Mouse (Mus musculus) gastrocnemius, postnatal 4 days (tissue): ENCODE data around the gene Tiparp. TPM values are rescaled to one million over a fixed set of nuclear protein-coding genes. Genes with fewer than 3 reads are reported as not detected.
A peak's percentile ranks its signal among the peaks of the same experiment; 100 is the strongest.

Experiments used
- DNase-seq, 2 experiments: peaks; one replicate each; pipeline ENCODE4 v3.0.0; 2021 to 2022; ENCODE audit warnings: low spot score in 2 of 2, mixed read lengths in 2 of 2
- long read RNA-seq, 2 experiments: library from polyadenylated mRNA; stranded (forward); transcript quantifications; one replicate each; pipeline ENCODE4 v2.0.0; 2021
- total RNA-seq, 2 experiments: library from RNA; stranded (reverse); gene quantifications; 2 replicates each; pipeline ENCODE4 v1.2.3; 2021

Gene Tiparp
- 10 to 100 TPM; 11.5 to 12.6 TPM for total RNA-seq
- long read RNA-seq, experiment 1, full-length matches to known transcripts, result 4 of 7 reads
- long read RNA-seq, experiment 1, partial matches to known transcripts, result 3 of 7 reads
- long read RNA-seq, experiment 1, other reads (novel, unspliced or antisense), result 0 of 7 reads
- long read RNA-seq, experiment 2, full-length matches to known transcripts, result 8 of 11 reads
- long read RNA-seq, experiment 2, partial matches to known transcripts, result 3 of 11 reads
- long read RNA-seq, experiment 2, other reads (novel, unspliced or antisense), result 0 of 11 reads

GRCm38 (mm10) chr3:65527691-65528601 lies at the start of gene Tiparp:
Tiparp (plus strand) TSS chr3:65528410.
- DNase-seq, result peak; percentile 84 to 92

DNA sequence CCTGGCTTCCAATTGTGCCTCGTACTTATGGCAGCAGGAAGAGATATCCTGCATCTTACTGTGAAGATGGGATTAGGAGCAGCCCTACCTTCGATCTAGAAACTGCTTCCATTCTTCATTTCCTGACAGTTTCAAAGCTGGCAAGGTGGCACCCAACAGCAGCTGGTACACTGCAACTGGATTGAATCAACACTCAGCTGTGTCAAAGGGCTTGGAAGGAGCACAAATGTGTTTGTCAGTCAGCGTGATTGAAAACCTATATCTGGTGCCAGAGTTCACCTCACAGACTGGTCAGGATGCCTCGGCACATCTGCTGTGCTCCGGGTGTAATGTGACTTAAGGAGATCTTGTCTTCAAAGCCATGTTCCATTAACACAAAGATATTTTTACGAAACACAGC lies 47.5 kb upstream of the Tiparp start:
- DNase-seq, result no peak

GRCm38 (mm10) chr3:65482266-65482665 lies 45.9 kb upstream of the Tiparp start:
- DNase-seq, result peak in 1 of 2 experiments; percentile 8

DNA sequence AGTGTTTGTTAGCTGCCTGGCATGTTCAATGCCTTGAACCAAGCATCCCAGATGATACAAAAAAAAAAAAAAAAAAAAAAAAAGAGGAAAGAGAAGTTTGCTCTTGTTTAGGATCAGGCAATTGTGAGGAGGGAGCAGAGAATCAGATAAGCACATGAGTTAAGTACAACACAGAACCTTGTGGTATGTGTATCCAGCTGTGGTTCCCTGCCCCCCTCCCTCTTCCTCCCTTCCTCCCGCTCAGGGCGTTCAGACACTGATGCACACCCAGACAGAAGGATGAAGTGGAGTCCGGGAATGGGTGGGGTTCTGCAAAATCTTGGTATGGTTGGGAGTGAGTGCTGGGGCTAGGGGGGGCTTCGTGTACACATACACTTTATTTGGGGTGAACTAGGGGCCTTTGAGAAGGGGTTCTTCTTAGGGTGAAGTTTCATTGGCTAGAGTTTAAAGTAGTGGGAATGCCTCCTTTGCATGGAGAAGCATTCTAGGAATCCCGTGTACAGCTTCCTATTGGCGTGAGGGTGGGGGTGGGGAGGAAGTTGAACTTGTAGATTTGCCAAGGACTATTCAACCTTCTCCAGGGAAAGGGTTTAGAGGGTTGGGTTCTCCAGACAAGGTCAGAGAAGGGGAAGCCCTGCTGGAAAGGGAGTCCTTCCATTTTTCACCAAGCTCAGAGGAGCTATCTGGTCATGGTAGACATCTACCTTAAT lies 45.4 kb upstream of the Tiparp start:
- DNase-seq, result no peak

DNA sequence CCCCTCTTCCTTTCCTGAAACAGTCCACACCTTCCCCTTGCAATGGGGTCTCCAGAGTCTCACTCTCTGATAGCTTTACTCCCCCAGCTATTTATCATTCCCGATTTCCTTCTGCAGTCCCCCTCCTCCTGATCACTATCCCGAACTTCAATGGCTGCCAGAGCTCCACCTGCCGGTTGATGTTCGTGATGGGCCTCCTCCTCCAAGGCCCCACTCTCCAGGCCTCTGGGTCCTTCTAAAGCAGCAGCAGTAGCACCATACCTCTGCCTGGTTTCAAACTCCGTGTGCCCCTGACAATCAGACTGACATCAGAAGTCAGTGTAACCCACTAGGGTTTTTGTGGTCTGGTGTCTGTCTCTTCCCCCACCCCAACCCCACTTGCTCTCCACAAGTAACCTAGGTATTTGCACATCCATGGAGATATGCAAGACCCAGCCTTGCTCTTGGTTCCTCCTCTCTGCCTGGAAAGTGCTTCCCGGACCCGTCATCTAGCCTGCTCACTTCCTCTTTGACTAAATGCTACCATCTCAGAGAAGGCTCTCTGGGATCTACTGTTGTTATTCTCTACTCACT lies 44.0 kb upstream of the Tiparp start:
- no peak for DNase-seq

DNA sequence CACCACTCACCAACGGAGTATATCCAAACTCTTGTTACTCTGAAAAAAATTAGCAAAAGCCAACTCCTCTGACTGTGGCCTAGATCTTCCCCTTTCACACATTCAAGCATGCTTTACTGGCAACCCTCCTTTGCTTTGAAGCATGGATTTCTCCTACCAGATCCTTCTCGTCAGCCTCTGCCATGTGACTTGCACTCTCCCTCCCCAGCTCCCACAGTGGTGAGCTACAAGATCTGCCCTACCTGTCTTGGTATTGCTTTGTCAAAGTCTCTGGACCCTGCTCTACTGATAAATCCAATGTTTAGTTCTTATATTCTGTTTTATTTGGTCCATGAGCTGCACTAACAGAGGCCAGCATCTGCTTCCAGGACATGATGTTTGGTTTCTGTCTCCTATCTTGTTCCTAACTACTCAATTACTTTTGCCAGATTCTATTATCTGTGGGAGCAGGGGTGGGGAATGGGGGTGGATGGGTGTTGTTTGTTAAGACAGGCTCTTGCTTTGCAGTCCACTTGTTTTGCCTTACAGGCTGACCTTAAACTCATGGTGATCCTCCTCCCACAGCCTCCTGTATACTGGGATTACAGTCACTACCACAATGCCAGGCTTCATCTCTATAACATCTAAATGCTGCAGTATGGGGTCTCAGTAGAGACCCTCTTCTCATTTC lies 40.7 kb upstream of the Tiparp start:
- no peak for DNase-seq

- no peak for DNase-seq
Observed at GRCm38 (mm10) chr3:65488556-65489244, 39.5 kb upstream of the Tiparp start.

GRCm38 (mm10) chr3:65489601-65490000 lies 38.6 kb upstream of the Tiparp start:
- no peak for DNase-seq

- no peak for DNase-seq
Observed at GRCm38 (mm10) chr3:65494291-65494763, 33.9 kb upstream of the Tiparp start.

- DNase-seq, result no peak
Observed at GRCm38 (mm10) chr3:65507766-65508165, 20.4 kb upstream of the Tiparp start.

GRCm38 (mm10) chr3:65510588-65510987 lies 17.6 kb upstream of the Tiparp start:
- no peak for DNase-seq

GRCm38 (mm10) chr3:65515751-65516150 lies 12.5 kb upstream of the Tiparp start:
- no peak for DNase-seq

DNA sequence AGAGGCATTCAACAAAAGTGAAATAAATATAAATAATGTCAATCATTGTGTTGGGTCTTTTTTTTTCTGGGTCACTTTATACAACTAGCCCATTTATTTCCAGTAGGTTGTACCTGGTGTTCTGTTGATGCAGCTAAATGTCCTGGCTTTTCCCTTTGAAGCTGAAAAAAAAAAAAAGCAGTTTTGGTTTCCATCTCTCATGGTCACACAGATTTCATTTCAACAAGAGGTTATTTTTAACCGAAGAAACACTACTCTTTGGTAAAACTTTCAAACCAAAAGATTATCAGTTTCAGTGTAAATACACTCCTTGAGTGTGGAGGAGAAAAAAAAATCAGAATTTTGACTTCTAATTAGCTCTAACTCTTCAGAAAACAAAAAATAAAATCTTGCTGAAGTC lies 11.7 kb upstream of the Tiparp start:
- no peak for DNase-seq

- DNase-seq, result no peak
Observed at GRCm38 (mm10) chr3:65517141-65517540, 11.1 kb upstream of the Tiparp start.

GRCm38 (mm10) chr3:65517747-65518527 lies 10.3 kb upstream of the Tiparp start:
- DNase-seq, result no peak

- DNase-seq, result no peak
Observed at GRCm38 (mm10) chr3:65521391-65521790, 6.8 kb upstream of the Tiparp start.

DNA sequence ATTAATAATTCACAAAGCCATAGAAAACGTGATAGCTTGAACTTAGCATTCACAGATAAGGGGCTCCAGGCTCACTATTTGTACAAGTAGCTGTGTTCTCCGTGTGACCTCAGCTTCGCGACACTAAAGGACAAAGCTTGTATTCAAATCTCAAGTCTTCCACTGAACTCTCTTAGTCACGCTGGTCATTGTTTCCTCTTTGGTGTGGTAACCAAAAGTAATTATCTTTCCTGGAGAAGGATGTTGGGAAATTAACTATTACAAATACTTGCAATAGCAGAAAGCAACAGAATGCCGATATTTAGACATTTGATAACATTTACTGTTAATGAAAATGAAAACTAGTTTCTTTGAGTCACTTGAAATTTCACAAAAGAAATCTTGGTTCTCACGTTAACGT lies 4.8 kb upstream of the Tiparp start:
- DNase-seq, result no peak

DNA sequence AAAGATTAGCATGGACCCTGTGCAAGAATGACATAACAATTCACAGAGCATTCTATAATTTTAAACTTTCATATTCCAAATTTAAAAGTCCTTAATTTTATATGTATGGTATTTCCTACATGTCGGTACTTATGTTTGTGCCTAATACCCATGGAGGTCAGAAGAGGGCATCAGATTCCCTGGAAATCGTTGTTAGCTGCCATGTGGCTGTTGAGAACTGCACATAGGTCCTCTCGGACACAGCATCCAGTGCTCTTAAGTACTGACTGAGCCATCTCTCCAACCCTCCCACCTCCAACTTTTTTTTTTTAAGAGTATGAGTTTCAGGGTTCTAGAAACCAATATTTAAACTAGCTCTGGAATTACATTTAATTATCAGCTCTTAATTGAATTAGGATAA lies 2.5 kb upstream of the Tiparp start:
- no peak for DNase-seq

GRCm38 (mm10) chr3:65527196-65527595 lies 1.0 kb upstream of the Tiparp start:
- no peak for DNase-seq
